Mouse (Mus musculus): ENCODE data around the gene Taok3.
"Not testable (repeated sequence)": the region's sequence is repeated elsewhere in the genome, so short reads cannot be mapped to it uniquely, and the experiment has no call there.

Taok3 gene

DNA sequence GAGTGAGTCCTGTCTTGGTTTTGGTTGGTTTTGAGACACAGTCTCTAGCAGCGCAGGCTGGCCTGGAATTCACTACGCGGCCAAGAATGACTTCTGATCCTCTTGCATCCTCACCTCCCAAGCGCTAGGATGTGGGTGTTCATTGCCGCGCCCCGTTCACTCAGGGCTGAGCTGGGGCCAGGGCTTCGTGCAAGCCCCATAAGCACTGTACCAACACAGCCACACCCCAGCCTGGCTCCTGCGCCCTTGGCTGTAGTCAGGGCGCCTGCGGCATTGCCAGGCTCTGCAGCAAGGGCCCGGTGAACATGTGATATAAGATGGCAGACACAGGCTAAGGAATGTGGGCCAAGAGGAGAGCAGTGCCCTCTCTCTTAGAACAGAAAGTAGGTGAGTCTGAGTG, 149.5 kb downstream of the Taok3 start:
- DNase-seq: no peak

DNA sequence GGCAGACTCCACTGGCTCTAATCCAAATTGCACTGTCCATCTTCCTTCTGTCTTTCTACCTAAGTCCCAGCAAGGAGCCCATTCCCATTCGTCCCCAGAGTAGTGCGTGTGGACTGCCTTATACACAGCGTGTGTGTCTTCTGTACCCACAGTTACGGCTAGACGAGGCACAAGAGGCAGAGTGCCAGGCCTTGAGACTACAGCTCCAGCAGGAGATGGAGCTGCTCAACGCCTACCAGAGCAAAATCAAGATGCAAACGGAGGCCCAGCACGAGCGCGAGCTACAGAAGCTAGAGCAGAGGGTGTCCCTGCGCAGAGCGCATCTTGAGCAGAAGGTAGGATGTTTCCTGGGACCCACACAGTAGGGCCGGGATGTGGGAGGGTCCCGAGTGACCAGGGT, 152.0 kb downstream of the Taok3 start:
- DNase-seq: peak; percentile 44

DNA sequence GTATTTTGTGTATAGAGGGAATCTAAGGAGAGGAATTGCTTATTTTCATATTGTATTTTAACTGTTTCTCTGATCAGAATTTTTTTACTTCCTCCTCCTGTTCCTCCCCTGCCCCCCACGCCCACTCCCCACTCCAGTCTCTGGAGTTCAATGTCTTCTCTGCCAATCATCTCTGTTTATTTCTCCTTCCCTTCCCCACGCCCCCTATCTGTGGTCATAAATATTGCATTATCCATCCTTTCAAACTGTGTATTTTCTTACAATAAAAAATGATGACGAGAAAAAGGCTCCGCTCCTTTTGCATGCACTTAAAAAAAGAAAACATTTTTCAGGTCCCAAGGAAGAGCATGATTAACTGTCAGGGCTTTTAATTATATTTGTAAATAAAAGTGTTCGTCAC, 154.9 kb downstream of the Taok3 start:
- DNase-seq: no peak

DNA sequence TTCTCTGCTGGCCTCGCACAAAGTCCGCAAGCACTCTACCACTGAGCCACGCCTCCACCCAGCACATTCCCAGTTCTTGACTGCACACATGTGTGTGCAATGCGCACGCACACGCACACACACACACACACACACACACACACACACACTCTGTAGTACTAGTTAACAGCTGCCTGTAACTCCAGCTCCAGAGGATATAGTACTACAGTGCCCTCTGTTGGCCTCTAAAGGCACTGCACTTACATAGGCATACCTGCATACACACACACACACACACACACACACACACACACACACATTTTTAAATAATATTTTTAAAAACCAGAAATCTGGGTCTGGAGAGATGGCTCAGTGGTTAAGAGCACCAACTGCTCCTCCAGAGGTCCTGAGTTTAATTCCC, 157.9 kb downstream of the Taok3 start:
- DNase-seq: no peak

- DNase-seq: no peak
Measured at GRCm38 (mm10) chr5:117278809-117279668, 159.1 kb downstream of the Taok3 start.

- no peak for DNase-seq
Measured at GRCm38 (mm10) chr5:117279669-117280050, 159.7 kb downstream of the Taok3 start.

GRCm38 (mm10) chr5:117281536-117281935, 161.6 kb downstream of the Taok3 start:
- no peak for DNase-seq

DNA sequence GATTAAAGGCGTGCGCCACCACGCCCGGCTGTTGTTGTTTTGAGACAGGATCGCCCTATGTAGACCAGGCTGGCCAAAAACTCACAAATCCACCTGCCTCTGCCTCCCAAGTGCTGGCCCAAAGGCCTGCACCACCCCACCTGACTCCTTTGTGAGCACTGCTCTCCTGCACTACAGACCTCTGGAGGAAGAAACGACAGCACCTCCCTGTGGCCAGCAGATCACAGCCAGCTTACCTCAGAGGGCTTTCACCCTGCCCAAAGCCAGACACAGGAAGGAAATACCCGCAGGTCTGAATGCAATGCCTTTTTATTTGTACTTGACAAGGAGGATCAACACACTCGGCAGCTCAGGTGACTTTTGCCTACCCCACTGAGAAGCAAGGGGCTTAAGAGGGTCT, 162.4 kb downstream of the Taok3 start:
- DNase-seq: no peak

DNA sequence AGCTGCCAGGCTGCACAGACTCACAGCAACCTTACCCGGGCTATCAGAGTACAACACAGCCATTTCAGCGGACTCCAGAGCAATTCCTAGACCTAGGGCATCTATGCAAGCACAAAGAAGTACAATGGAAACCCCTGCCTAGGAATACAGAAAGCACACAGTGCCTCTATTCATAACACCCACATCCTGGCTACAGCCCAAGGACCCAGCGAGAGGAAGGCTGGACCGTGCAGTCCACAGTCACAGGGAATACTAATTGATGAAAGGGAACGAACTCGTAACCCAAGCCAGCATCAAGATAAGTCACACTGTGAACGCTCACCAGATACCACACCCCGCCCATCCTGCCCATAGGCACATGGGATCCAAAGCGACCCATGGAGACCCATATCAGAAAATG, 164.1 kb downstream of the Taok3 start:
- no peak for DNase-seq

DNA sequence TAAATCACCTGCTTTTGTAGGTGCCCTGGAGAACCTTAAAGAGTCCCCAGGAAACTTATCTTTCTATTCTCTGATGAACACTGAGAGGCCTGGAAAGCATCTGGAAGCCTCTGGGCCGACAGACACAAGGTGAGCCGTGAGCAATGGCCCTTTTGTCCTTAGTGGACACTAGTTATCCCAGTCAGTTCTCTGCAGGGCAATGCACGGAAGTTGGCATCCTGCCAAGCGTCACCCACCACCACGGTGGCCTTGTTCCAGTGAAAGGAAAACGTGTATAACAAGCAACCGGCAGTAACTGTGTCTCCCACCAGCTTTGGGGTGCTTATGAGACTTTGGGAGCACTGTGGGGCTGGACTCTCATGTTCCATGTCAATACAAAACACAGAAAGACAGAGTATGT, 164.8 kb downstream of the Taok3 start:
- no peak for DNase-seq

- DNase-seq: no peak
Measured at GRCm38 (mm10) chr5:117285266-117285665, 165.3 kb downstream of the Taok3 start.

- DNase-seq: no peak
Measured at GRCm38 (mm10) chr5:117286286-117286685, 166.4 kb downstream of the Taok3 start.

DNA sequence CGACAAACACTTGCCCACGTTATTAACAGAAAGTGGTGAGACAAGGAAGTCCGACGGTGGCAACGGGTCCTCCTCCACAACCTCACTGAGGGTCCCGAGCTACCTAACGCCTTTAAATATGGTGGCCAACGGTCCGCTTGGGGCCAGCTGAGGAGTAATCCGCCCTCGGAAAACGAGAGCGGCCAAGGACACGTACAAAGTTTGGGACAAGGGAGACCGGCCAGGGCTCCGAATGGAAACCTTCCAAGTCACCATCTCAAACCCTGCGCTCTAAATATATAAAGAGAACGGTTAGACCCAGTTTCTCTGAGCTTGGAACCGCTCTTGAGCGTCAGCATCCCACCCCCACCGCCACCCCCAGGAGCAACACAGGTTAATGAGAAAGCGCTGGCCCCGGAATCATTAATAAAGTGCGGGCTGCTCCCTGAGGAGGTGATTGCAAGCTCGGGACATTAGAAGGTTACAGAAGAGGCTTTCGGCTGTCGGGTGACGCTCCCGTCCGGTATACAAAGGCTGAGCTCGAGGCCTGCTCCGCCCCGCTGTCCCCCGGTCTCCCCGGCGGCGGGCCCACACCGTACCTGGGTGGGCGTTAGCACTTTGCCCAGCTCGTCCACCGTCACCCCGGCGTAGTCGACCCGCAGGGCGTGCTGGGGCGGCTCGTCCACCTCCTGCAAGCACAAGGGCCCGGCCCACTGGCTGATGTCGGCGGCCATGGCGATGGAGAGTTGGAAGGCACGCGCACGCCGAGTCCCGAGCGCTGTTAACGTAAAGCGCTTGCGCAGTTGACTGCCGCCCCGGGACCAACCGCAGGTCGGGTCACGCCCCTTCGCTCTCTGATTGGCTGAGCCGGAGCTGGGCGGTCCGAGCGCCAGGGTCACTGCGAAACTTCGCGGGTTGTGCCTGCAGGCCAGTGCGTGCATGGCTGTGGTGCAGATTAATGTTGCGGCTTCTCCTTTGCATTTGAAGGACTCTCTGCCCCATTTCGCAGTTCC, 167.2 kb downstream of the Taok3 start, which contains the start of gene Pebp1:
Gene Pebp1 (minus strand): TSS at position 795 of the 992 bp plus-strand sequence.
- peak; percentile 95 for DNase-seq

DNA sequence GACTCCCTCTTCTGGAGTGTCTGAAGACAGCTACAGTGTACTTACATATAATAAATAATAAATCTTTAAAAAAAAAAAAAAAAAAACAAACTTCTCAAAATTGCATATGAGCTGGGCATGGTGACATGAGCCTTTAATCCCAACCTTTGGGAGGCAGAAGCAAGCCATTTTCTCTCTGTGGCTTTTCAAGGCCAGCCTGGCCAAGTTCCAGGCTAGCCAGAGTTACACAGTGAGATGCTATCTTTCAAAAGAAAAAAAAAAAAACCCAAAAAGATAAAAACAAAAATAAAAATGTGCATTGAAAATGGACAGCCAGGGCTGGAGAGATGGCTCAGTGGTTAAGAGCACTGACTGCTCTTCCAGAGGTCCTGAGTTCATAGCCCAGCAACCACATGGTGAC, 169.7 kb downstream of the Taok3 start:
- no peak for DNase-seq

DNA sequence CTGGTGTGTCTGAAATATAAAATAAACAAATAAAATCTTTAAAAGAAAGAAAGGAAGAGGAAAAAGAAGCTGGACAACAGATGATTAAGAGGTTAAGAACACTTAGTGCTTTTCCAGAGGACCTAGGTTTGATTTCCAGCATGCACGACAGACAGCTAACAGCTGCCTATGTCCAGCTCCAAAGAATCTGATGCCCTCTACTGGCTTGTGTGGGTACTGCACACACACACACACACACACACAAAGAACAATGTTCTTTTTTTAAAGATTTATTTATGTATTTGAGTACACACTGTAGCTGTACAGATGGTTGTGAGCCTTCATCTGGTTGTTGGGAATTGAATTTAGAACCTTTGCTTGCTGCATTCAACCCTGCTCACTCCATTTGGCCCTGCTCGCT, 170.2 kb downstream of the Taok3 start:
- DNase-seq: no peak

- no peak for DNase-seq
Measured at GRCm38 (mm10) chr5:117291312-117291711, 171.4 kb downstream of the Taok3 start.

DNA sequence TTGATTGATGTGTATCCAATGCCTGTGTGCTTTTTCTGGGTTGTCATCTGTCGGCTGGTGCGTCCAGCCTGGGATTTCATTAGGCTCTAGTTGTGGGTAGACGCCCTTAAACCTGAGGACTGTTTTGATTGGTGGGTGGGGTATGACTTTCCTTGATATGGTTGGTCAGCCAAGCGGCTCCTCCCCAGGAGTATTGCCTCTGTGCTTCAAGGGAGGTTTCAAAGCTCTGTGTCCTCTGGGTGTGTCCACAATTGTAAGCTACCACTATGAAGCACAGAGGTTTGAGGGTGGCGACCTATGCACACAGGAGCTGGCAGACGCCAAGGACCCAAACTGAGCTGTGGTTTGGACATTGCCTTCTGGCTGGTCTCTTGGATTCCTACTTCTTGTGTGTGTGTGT, 172.6 kb downstream of the Taok3 start:
- no peak for DNase-seq

- not testable (repeated sequence) for DNase-seq
Measured at GRCm38 (mm10) chr5:117293776-117294175, 173.8 kb downstream of the Taok3 start.

DNA sequence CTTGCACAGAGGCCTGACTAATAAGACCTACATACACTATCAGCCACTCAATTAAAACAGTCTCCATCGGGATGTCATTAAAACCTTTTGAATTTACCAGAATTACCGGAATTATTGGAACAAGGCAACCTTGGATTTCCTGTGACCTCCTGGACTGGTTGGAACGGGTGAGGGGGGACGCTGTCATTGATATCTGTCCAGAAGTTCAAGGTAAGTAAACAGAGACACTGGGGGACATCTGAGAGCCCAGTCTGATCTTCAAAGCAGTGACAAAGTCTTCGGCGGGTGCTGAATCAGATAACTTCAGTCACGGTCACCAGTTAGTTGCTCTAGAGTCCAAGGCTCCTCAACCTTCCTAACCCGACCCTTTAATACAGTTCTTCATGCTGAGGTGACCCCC, 175.1 kb downstream of the Taok3 start:
- no peak for DNase-seq

- no peak for DNase-seq
Measured at GRCm38 (mm10) chr5:117302899-117303298, 183.0 kb downstream of the Taok3 start.

DNA sequence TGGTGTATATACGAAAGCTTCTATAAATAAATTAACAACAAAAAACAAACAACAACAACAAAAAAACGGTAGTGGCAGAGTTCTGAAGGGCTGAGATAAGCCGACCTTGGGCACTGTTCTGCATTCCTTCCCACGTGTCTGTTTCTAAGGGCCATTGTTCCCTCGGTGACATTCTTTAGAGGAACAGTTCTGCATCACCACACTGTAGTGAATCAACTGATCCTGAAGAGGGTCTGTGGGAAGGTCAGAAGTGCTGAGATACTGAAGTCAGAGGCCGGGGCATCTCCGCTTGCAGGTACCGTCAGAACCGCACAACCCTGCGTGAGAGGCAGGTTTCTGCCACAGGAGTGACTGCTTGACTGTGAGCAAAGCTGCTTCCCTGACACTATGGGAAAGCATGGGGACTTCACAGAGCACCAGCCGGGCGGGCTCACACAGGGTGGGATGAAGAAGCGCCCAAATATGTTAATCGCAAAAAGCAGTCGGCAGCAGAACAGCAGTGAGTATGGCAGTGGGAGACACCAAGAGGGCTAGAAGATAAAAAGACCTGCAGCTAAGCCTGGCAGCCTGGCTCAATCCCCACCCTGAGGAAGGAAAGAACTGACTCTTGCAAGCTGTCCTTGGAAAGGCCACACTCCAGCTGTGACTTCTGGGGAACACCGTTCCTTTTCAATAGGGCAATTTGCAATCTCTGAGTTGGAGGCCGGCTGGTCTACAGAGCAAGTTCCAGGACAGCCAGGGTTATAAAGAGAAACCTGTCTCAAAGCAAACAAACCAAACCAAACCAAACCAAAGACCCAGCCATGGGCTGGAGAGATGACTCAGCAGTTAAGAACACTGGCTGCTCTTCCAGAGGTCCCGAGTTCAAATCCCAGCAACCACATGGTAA, 184.0 kb downstream of the Taok3 start:
- no peak for DNase-seq

DNA sequence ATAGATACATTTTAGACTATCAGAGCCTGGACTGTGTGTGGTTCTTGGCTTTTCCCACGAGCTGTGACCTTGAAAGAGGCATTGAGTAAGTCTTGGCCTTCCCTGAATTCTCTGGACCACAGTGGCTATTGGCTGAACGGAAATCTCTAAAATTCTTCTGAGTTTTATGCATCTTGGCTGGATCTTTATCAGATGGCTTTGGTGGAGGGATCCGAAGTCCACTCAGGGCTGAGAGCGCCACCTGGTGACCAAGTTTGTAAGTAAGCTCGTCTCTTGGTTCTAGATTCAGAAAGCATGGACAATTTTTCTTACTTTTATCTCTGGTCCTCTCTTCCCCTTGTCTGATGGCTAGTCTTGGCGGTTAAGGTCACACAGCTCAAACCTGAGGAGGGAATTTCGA, 185.0 kb downstream of the Taok3 start:
- DNase-seq: peak; percentile 77

GRCm38 (mm10) chr5:117305754-117306153, 185.8 kb downstream of the Taok3 start:
- no peak for DNase-seq

All from cerebellum, adult 9-10 months (tissue).